Mouse (Mus musculus): ENCODE measurements around the gene Mga. TPM values are rescaled to one million over a fixed set of nuclear protein-coding genes. Genes with fewer than 3 reads are reported as not detected.

Mga gene
- total and polyA plus RNA-seq, 3 experiments = 45.7 to 224 (median 60.9) TPM

DNA sequence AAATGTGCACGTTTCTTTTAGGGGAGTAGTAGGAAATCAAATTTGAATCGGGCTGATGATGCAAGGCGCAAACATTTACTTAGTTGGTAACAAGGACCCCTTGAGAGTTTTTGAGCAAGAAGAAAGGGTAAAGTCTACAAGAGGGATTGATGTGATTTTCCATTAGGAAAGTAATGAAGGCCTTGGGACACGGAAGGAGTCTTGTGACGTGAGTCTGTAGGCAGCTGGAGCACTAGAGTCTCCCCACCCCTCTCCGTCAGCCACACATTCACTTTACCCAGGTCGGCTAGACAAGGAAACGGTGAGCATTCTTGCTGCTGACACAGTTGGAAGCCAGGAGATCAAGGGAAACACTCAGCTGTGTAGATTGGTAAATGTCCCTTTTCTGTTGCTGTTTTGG lies 88.8 kb downstream of the Mga start:
- Histone ChIP-seq H3K4me1 (ENCODE audit: control insufficient read depth in 1 of 2, insufficient read depth in 2 of 2, low read length in 2 of 2) (peaks cover 0 to 5% of the 10 kb centered on the region in 2 experiments; a peak in 3 of 4 replicates), H3K9me3 (replicated peaks; ENCODE audit: insufficient read depth, low read length) (no peaks in the 10 kb centered on the region)

DNA sequence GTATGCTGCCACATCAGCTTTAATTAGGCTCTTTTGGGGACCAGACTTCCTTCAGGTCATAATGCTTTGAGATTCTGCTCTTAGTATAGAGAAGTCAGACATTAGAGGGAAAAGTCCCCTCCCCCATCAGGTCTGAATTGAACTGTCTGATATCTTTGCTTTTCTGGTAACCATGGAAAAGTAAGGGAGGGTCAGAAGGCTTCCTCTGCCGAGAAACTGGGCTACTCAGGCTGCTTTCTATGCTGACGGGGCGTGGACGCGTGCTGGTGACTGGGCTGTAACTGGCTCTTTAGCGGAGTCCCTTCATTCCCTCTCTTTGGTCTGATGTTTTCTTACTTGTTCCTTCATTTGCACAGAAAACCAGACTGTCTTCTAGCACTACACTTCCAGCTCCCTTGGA lies 89.3 kb downstream of the Mga start:
- Histone ChIP-seq H3K79me2 (ENCODE audit: control insufficient read depth, insufficient read depth, low read length, poor library complexity) (no peaks in the 10 kb centered on the region), H3K4me3 (ENCODE audit: control insufficient read depth in 1 of 2, insufficient read depth in 1 of 2, low read depth in 2 of 2, low read length in 2 of 2) (no peak overlapping the region), H3K27ac (ENCODE audit: control insufficient read depth, low read depth, low read length) (no peak overlapping the region), H3K27me3 (ENCODE audit: control insufficient read depth in 1 of 2, insufficient read depth in 2 of 2, low read length in 2 of 2) (no peaks in the 10 kb centered on the region), H3K36me3 (ENCODE audit: control insufficient read depth in 1 of 2, insufficient read depth in 2 of 2, low read length in 2 of 2) (no peaks in the 10 kb centered on the region; a peak in 1 of 4 replicates), H3K4me1 (ENCODE audit: control insufficient read depth in 1 of 2, insufficient read depth in 2 of 2, low read length in 2 of 2) (peaks cover 0 to 5% of the 10 kb centered on the region in 2 experiments; a peak in 3 of 4 replicates), H3K9ac (ENCODE audit: control insufficient read depth, low read depth, low read length, poor library complexity, severe bottlenecking) (no peak overlapping the region), H3K9me3 (replicated peaks; ENCODE audit: insufficient read depth, low read length) (no peaks in the 10 kb centered on the region)
- TF ChIP-seq MYB (IDR thresholded peaks at IDR 0.05; ENCODE audit: low read depth, low read length) = no peak
- no peak for TF ChIP-seq USF1 (IDR thresholded peaks at IDR 0.05; ENCODE audit: low read depth, low read length)
- DNase-seq (ENCODE audit: low read depth, low spot score) = peak; percentile 52

More for the DNA sequence above, 88.8 kb downstream of the Mga start:
- Histone ChIP-seq H3K27me3 (ENCODE audit: control insufficient read depth in 1 of 2, insufficient read depth in 2 of 2, low read length in 2 of 2) (no peaks in the 10 kb centered on the region), H3K27ac (ENCODE audit: control insufficient read depth, low read depth, low read length) (no peak overlapping the region), H3K9ac (ENCODE audit: control insufficient read depth, low read depth, low read length, poor library complexity, severe bottlenecking) (no peak overlapping the region), H3K36me3 (ENCODE audit: control insufficient read depth in 1 of 2, insufficient read depth in 2 of 2, low read length in 2 of 2) (no peaks in the 10 kb centered on the region; a peak in 1 of 4 replicates), H3K79me2 (ENCODE audit: control insufficient read depth, insufficient read depth, low read length, poor library complexity) (no peaks in the 10 kb centered on the region), H3K4me3 (ENCODE audit: control insufficient read depth in 1 of 2, insufficient read depth in 1 of 2, low read depth in 2 of 2, low read length in 2 of 2) (no peak overlapping the region)
- no peak for DNase-seq (ENCODE audit: low read depth, low spot score)
- TF ChIP-seq RAD21 (IDR thresholded peaks at IDR 0.05; ENCODE audit: low read depth, low read length) = no peak
- TF ChIP-seq ZC3H11A (IDR thresholded peaks at IDR 0.05; ENCODE audit: low read depth, low read length) = no peak

- H3K4me3 ChIP-seq (ENCODE audit: control insufficient read depth in 1 of 2, insufficient read depth in 1 of 2, low read depth in 2 of 2, low read length in 2 of 2) = no peak overlapping the region
- no peak for DNase-seq (ENCODE audit: low read depth, low spot score)
- no peaks in the 10 kb centered on the region for H3K79me2 ChIP-seq (ENCODE audit: control insufficient read depth, insufficient read depth, low read length, poor library complexity)
- TF ChIP-seq NELFE (IDR thresholded peaks at IDR 0.05; ENCODE audit: low read depth, low read length) = no peak
- TF ChIP-seq USF1 (IDR thresholded peaks at IDR 0.05; ENCODE audit: low read depth, low read length) = no peak
- TF ChIP-seq EP300 (IDR thresholded peaks at IDR 0.05; ENCODE audit: low read depth in 1 of 2, low read length in 2 of 2) = no peak
- TF ChIP-seq MAZ (IDR thresholded peaks at IDR 0.05; ENCODE audit: low read depth, low read length) = no peak
- TF ChIP-seq GATA1 (IDR thresholded peaks at IDR 0.05; ENCODE audit: low read depth, low read length) = no peak
- no peak for TF ChIP-seq SIN3A (IDR thresholded peaks at IDR 0.05; ENCODE audit: low read length)
- TF ChIP-seq MYB (IDR thresholded peaks at IDR 0.05; ENCODE audit: low read depth, low read length) = no peak
- TF ChIP-seq ZC3H11A (IDR thresholded peaks at IDR 0.05; ENCODE audit: low read depth, low read length) = no peak
- no peaks in the 10 kb centered on the region; a peak in 1 of 4 replicates for H3K36me3 ChIP-seq (ENCODE audit: control insufficient read depth in 1 of 2, insufficient read depth in 2 of 2, low read length in 2 of 2)
- H3K4me1 ChIP-seq (ENCODE audit: control insufficient read depth in 1 of 2, insufficient read depth in 2 of 2, low read length in 2 of 2) = peaks cover 0 to 5% of the 10 kb centered on the region in 2 experiments; a peak in 3 of 4 replicates
- H3K27ac ChIP-seq (ENCODE audit: control insufficient read depth, low read depth, low read length) = no peak overlapping the region
- H3K9ac ChIP-seq (ENCODE audit: control insufficient read depth, low read depth, low read length, poor library complexity, severe bottlenecking) = no peak overlapping the region
- no peaks in the 10 kb centered on the region for H3K27me3 ChIP-seq (ENCODE audit: control insufficient read depth in 1 of 2, insufficient read depth in 2 of 2, low read length in 2 of 2)
- no peaks in the 10 kb centered on the region for H3K9me3 ChIP-seq (replicated peaks; ENCODE audit: insufficient read depth, low read length)
Measured at GRCm38 (mm10) chr2:119987441-119987840, 90.4 kb downstream of the Mga start.

Data from MEL (cell line).